Mouse (Mus musculus) ES-E14 (cell line): Measurements from ENCODE around the gene Prdx1.

Source experiments
- ZC3H11A ChIP-seq: IDR thresholded peaks from 2 replicates; pipeline ENCODE4 v1.6.1; 2012; ENCODE audit warnings: low read depth, mild to moderate bottlenecking, inconsistent platforms, low read length, borderline replicate concordance
- ZNF384 ChIP-seq: IDR thresholded peaks from 2 replicates; pipeline ENCODE4 v1.6.1; 2012; ENCODE audit warnings: low read depth, low read length, inconsistent platforms

GRCm38 (mm10) chr4:116651797-116652135 lies 33.6 kb upstream of the Prdx1 start:
- TF ChIP-seq ZNF384, result no peak
- TF ChIP-seq ZC3H11A, result no peak
